Mouse (Mus musculus): ENCODE results near the gene Hist1h2br.

The Hist1h2br gene

DNA sequence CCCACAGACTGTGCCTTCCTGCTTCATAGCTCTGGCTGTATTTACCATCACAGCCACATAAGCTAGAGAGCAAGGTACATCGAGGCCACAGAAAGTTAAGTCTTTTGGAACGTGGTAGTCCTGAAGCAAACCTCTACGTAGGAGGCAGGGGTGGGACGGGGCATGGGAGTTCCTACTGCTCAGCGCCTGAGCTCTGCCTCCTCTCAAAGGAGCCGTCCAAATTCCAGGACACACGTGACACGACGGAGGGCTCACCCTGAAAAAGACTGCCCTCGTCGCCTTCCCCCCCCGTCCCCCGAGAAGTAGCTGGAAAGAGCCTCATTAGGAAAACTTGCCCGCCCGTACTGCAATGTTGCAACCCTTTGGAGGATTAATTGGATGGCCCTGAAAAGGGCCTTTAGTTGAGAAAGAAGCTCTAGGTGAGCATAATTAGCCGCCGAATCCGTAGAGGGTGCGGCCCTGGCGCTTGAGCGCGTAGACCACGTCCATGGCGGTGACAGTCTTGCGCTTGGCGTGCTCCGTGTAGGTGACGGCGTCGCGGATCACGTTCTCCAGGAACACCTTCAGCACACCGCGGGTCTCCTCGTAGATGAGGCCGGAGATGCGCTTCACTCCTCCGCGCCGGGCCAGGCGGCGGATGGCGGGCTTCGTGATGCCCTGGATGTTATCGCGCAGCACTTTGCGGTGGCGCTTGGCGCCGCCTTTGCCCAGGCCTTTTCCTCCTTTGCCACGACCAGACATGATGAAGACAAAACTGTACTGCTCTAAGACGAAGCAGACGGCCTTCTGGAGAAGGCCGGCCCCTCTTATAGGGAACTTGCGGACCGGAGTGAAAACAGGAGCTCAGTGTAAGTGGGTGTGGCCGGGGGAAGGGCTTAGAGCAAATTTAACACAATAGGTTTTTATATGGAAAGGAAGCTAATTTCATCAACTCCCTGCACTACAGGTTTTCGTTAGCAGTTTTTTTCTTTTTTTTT, 1.8 kb upstream of the Hist1h2br start, which contains the start of gene Hist1h4n:
Hist1h4n (minus strand) TSS at position 779 of the 977 bp plus-strand sequence.
- in situ Hi-C loops (cut with MboI, MseI): loop anchor here in 1 of 2 experiments (10.0 kb wide), 1 partner anchor 97 kb away; the partner anchor contains the start of gene Hist1h4j

DNA sequence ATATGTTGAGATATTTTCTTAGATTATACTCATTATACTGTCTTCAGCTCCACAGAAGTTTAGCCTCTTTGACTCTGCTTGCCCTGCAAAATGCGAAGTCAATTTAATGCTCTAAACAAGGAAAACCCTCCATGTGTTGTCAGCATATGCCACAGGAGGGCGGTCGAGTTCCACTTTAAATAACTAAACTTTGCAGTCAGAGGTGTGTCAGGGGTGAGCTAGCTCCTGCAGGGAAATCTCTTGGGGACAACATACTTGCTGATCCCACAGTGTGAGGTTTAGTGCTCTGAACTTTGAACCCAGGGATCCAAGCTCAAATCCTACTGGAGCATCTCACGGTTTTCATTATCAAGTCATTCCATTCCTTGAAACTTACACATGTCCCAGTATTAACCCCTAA, 7.0 kb downstream of the Hist1h2br start:
- in situ Hi-C loops (cut with MboI, MseI): loop anchor here in 1 of 2 experiments (5.0 kb wide), 1 partner anchor 108 kb away; no protein-coding TSS in a partner anchor

DNA sequence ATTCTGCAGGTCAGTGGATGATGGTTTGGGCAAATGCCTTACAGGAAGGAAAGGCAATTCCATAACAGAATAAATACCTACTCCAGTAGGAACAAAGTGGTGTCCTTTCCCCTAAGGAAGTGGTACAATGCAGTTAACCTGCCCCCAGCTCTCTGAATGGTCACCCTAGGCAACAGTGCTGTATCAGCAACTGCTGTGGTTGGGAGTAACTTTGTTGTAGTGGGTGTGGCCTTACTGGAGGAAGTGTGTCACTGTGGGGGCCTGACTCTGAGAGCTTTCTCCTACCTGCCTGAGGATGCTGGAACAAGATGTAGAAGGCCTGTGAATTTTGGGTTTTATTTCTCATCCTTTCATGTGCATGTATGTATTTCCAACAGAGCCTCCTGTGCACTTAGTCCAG, 12.8 kb downstream of the Hist1h2br start:
- in situ Hi-C loops (cut with MboI, MseI): loop anchor here in 1 of 2 experiments (5.0 kb wide), 1 partner anchor 49 kb away; no protein-coding TSS in a partner anchor

DNA sequence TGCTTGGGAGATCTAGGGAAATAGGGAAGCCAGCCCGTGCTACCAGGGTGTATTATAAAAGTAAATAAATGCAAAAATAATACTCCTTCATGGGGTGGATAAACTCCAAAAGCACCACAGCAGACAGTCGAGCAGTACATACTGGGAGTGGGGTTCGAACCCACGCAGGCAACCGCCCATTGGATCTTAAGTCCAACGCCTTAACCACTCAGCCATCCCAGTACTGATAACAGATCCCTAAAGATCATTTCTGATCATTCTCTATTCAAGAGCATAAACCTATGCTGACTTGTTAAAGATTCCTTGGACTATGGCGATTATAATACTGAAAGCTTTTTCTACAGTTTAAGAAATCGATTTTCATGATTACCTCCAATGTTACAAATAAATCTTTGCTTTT, 14.3 kb downstream of the Hist1h2br start:
- in situ Hi-C loops (cut with MboI, MseI): loop anchor here in 1 of 2 experiments (5.0 kb wide), 1 partner anchor 51 kb away; no protein-coding TSS in a partner anchor

DNA sequence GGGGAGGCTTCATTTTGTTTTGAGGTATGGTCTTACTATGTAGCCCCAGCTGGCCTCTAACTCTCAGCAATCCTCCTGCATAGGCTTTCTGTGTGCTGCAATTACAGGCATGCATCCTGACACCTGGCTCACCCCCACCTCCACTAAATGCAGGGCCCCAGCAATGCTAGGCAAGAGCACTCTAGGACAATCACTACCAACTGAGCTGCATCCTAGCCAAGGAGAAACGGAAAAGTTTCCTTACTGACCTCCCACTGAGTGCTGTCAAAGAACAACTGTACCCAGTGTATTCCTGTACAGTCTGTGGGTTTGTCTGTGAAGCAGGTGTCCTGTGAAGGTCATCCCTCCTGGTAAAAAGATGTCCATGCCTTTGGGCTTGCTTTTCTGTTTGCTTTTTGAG, 17.2 kb downstream of the Hist1h2br start:
- in situ Hi-C loops (cut with MboI, MseI): loop anchor here (5.0 to 25.0 kb wide), 4 partner anchors 48 to 1437 kb away; no protein-coding TSS in a partner anchor

DNA sequence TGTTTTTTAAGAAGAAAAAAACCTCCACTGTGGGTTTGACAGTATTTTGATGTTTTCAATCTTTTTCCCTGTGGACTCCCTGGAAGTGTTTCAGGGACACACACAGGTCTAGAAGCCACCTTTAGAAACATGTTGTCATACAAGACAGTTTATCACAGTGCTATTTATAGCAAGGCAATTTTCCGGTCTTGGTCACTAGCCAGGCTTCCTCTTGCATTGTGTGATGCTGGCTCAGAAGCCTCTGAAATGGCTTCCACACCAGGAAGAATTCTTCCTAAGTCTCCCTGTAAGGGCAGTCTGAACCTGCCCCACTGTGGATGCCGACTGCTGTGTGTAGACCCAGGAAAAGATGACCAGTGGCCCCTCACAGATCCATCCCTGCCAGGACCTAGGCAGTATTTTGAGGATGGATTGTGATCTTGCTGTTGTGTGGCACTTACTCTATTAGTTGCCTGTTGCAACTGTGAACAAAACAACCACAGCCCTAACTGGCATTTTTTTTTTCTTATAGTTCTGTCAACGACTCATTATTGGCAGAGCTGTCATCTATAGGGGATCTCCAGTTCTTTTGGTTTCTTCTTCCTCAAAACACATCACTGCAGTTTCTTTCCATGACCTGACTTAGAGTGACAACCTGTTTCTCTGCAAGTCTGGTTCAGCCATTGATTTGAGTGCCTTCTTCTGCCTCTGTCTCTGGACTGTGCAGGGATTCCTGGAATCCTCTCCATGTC, 18.8 kb downstream of the Hist1h2br start:
- in situ Hi-C loops (cut with MboI, MseI): loop anchor here (5.0 to 25.0 kb wide), 4 partner anchors 50 to 1435 kb away; no protein-coding TSS in a partner anchor

DNA sequence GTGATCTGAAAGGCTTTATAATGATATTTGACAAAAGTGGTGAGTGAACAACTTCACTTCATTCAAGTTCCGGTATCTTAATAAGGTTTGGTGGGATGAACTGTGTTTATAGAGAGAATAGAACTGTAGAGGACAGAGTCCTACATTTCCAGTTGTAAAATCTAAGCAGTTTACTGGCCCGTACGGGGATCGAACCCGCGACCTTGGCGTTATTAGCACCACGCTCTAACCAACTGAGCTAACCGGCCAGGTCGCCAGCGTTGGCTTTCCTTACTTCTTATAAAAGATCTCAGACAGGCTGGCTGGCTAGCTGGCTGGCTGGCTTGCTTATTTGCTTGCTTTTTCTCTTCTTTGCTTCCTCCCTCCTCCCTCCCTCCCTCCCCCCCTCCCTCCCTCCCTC, 21.6 kb downstream of the Hist1h2br start:
- in situ Hi-C loops (cut with MboI, MseI): loop anchor here (10.0 to 25.0 kb wide), 2 partner anchors 170 to 1432 kb away; no protein-coding TSS in a partner anchor

DNA sequence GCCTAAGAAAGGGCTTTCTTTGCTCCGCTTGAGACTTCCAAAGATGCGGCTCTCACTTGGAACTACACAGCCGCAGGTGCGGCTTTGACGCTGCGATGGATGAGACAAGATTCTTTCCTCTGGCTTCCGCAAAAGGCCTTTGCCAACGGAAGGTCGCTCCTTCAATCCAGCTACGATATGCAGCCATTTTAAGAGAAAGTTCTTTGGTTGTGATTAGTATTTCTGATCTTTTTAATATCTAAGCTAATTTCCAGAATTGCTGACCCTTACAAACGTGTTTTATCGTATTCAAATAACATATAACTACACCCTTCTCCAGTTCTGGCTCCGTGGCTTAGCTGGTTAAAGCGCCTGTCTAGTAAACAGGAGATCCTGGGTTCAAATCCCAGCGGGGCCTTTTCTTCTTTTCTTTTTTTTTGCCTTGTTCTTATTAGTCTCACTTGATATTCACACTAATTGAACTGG, 22.2 kb downstream of the Hist1h2br start:
- in situ Hi-C loops (cut with MboI, MseI): loop anchor here (10.0 to 25.0 kb wide), 2 partner anchors 169 to 1432 kb away; no protein-coding TSS in a partner anchor

DNA sequence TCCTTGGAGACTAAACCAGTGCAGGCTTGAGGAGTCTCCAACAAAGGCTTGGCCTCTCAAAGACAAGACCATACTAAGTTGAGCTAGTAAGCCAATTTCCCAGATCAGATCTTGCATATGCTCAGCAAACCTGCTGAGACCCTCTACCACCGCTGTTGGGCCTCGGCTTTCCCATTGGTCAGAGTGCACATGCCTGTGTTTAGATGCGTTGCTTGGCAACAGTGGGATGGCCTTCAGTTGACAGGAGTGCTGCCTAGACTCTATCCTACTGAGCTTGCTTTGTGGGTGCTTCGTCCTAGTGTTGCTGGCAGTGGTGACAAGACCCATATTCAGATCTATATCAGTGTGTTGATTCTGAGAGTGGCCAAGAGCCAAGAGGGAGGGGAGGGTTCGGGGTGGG, 28.1 kb downstream of the Hist1h2br start:
- in situ Hi-C loops (cut with MboI, MseI): loop anchor here in 1 of 2 experiments (25.0 kb wide), 1 partner anchor 1426 kb away; no protein-coding TSS in a partner anchor

DNA sequence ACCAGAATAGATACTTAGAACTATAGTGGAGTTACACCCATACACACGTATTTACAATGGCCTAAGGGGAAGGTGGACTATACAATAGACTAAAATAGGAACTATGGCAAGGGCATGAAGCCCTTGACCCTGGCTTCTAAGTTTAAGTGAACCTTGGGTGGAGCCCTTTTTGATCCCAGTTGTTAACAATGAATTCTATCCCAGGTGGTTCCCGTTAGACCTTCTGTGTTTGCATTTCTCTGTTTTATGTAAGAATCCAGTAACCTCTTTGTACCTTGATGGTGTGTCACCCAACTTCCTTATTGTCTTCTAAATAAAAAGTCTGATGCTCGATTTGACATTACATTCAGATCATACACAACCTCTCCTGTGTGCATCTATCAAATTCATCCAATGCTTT, 32.0 kb downstream of the Hist1h2br start:
- in situ Hi-C loops (cut with MboI, MseI): loop anchor here in 1 of 2 experiments (25.0 kb wide), 1 partner anchor 1422 kb away; no protein-coding TSS in a partner anchor

DNA sequence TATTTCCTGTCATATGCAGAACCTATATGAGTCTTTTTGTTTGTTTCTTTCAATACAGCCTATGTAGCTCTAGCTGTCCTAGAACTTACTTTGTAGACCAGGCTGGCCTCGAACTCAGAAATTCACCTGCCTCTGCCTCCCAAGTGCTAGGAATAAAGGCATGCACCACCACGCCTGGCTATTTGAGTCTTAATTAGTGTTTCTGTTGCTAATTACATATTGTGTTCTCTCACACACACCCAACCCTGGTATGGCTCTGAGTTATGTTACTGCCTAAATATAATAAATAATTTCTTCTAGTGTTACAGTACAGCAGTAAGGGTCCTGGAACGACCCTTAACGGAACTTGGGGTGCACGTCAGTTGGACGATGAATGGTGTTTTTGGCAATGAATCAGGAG, 47.2 kb downstream of the Hist1h2br start:
- in situ Hi-C loops (cut with MboI, MseI): loop anchor here in 1 of 2 experiments (10.0 to 25.0 kb wide), 2 partner anchors 594 to 1432 kb away; partner anchors contain the start of gene Vmn1r201

DNA sequence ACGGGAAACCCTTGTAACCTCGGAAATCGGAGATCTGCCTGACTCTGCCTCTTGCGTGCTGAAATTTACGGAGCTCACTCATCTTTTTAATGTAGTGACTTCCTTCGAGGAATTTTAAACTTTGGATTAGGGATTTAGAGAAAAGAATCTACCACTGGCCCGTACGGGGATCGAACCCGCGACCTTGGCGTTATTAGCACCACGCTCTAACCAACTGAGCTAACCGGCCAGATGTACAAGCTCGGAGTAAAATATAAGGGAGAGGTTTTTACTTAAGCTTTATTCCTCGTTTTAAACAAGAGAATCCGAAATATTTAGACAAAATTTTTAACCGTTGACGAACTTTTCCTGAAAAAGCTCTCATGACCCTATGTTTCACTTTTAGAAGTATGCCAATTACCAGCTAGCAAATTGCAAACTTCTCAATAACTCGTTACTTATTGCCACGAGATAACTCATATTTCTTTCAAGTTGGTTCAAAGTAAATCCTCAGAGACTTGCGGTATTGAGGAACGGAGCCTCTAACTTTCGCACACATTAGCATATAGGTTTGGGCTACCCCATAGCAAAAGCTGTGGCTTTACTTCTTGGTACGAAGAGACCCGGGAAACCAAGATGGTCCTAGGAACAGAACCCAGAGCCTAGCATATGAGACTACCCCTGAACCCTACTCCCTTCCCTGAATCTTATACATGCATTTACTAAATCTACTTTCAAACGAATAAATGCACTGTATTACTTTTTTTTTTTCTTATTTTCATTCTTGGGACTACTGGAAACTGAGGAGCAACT, 48.5 kb downstream of the Hist1h2br start:
- in situ Hi-C loops (cut with MboI, MseI): loop anchor here in 1 of 2 experiments (10.0 to 25.0 kb wide), 2 partner anchors 593 to 1430 kb away; partner anchors contain the start of gene Vmn1r201

DNA sequence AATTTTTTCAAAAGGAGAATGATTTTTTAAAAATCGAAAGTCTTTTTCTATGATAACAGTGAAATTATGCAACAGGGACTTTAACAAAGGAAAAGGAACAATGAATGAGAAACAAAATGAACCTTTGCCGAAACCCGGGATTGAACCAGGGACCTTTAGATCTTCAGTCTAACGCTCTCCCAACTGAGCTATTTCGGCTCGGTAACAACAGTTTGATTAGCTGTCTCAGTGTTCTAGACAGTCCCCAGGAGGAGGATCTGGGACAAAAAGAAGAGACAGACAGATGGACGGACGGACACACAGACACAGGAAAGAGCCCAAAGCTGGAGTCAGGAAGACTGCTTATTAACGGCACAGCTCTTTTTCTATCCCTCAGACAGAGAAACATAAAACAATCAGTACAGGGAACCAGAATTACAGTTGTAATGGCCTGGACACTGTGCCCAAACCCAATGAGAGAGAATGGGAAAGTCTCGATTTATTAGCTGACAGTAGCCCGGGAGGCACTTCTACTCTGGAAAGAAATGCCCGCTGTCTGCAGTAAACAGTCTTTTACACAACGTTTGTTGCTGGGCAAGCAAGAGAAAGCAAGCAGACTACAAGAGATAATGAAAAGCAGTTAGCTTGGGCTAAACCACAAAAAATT, 49.3 kb downstream of the Hist1h2br start:
- in situ Hi-C loops (cut with MboI, MseI): loop anchor here in 1 of 2 experiments (10.0 to 25.0 kb wide), 2 partner anchors 592 to 1429 kb away; partner anchors contain the start of gene Vmn1r201

DNA sequence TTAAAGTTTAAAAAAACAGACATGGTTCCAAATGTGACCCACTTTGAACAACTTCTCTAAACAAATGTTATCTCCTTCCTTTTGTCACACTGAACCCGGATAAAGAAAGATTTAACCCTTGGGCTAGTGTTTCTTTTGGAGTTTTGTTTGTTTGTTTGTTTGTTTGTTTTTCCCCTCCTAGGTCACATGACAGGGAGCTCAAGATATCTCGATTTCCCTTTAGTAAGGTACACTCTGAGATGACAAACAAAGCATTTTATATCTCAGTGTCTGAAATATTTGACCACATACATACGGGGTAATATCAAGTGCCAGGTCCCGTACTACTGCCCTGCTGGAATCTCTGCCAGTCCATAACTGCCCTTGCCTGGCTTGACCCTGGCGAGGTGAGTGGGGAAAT, 49.9 kb downstream of the Hist1h2br start:
- in situ Hi-C loops (cut with MboI, MseI): loop anchor here in 1 of 2 experiments (10.0 to 25.0 kb wide), 2 partner anchors 591 to 1429 kb away; partner anchors contain the start of gene Vmn1r201

DNA sequence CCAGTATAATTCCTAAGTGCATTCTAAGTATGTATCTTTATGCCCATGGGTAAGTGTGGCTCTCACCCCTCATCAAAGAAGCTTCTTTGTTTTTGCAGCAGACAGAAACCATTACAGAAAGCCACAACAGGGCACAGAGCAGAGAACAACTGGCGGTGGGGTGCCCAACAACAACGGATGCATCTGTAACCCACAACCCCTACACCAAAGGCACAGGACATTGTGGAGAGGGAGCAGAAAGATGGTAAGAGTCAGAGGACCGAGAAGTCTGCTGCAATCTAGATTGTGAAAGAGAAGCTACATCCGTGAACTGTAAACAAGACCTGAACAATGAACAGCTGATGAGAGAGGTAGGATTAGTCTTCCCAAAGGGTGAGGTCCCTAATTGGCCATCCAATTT, 51.0 kb downstream of the Hist1h2br start:
- in situ Hi-C loops (cut with MboI, MseI): loop anchor here in 1 of 2 experiments (10.0 to 25.0 kb wide), 2 partner anchors 590 to 1428 kb away; partner anchors contain the start of gene Vmn1r201
